Mouse (Mus musculus) embryonic facial prominence, embryonic 15.5 days (tissue): ENCODE data around the gene Nyap1. TPM values are rescaled to one million over a fixed set of nuclear protein-coding genes. Genes with fewer than 3 reads are reported as not detected.
"Not testable (repeated sequence)": the region's sequence is repeated elsewhere in the genome, so short reads cannot be mapped to it uniquely, and the experiment has no call there.

ENCODE experiments used
- ATAC-seq: fragments of 200-750 bp; cut with Nextera tagmentation; 2 replicates; pipeline ENCODE4 v1.8.0; 2017; ENCODE audit warnings: low read depth, moderate TSS enrichment; ENCODE audit not compliant: insufficient number of reproducible peaks, low FRiP score, low TSS enrichment
- H3K27ac ChIP-seq: fragments of 300-500 bp; sonication (generic); replicated peaks from 2 replicates; pipeline ENCODE4 v1.5.1; 2015; ENCODE audit warnings: mild to moderate bottlenecking, inconsistent platforms
- H3K27me3 ChIP-seq: fragments of 300-500 bp; sonication (generic); 2 replicates; pipeline ENCODE4 v1.6.1; 2015; ENCODE audit warnings: inconsistent platforms
- H3K36me3 ChIP-seq: fragments of 300-500 bp; sonication (generic); 2 replicates; pipeline ENCODE4 v1.6.1; 2015; ENCODE audit warnings: mild to moderate bottlenecking, inconsistent platforms
- H3K4me1 ChIP-seq: fragments of 300-500 bp; sonication (generic); 2 replicates; pipeline ENCODE4 v1.6.1; 2015; ENCODE audit warnings: inconsistent platforms
- H3K4me2 ChIP-seq: fragments of 300-500 bp; sonication (generic); replicated peaks from 2 replicates; pipeline ENCODE4 v1.6.1; 2015; ENCODE audit warnings: mild to moderate bottlenecking, inconsistent platforms
- H3K4me3 ChIP-seq: fragments of 300-500 bp; sonication (generic); replicated peaks from 2 replicates; pipeline ENCODE4 v1.5.1; 2015; ENCODE audit warnings: mild to moderate bottlenecking, inconsistent platforms
- H3K9ac ChIP-seq: fragments of 300-500 bp; sonication (generic); 2 replicates; pipeline ENCODE4 v1.6.1; 2015; ENCODE audit warnings: inconsistent platforms
- H3K9me3 ChIP-seq: fragments of 300-500 bp; sonication (generic); replicated peaks from 2 replicates; pipeline ENCODE4 v1.6.1; 2016; ENCODE audit warnings: inconsistent platforms
- WGBS: fragments of 180-500 bp; shearing (Covaris S2); methylation state at CpG from one replicate; pipeline ENCODE4 v1.1.7; 2015; 5-methylcytosine and 5-hydroxymethylcytosine counted together
- polyA plus RNA-seq: library from polyadenylated mRNA; unstranded; fragments of >200 nt; fragmentation: Nextera tagmentation; extraction: Ambion mirVana; gene quantifications from 2 replicates; pipeline ENCODE4 v1.2.1, GENCODE M21; 2015

Nyap1 gene
- polyA plus RNA-seq, 1 experiment from 2014 or later, result 4.7 TPM

- ATAC-seq, H3K9ac ChIP-seq, H3K27ac ChIP-seq, H3K4me3 ChIP-seq, H3K27me3 ChIP-seq, H3K4me2 ChIP-seq, H3K9me3 ChIP-seq: not testable (repeated sequence)
- WGBS, result 92% methylated on average over 6 of the region's 8 CpGs
- Histone ChIP-seq H3K4me1 (peaks cover 38% of the 10 kb centered on the region), H3K36me3 (peaks cover 43% of the 10 kb centered on the region)
These were observed 8.8 kb upstream of the Nyap1 start for GRCm38 (mm10) chr5:137750212-137750611.

GRCm38 (mm10) chr5:137749196-137749836, 7.9 kb upstream of the Nyap1 start:
- peak overlapping the region; percentile 97 for H3K27ac ChIP-seq
- no peaks in the 10 kb centered on the region for H3K9me3 ChIP-seq
- H3K4me1 ChIP-seq, result peaks cover 40% of the 10 kb centered on the region
- no peak overlapping the region for H3K9ac ChIP-seq
- peak overlapping the region; percentile 95 for H3K4me2 ChIP-seq
- 39% methylated on average over 6 of the region's 6 CpGs for WGBS
- peaks cover 41% of the 10 kb centered on the region for H3K36me3 ChIP-seq
- no peak for ATAC-seq
- no peaks in the 10 kb centered on the region for H3K27me3 ChIP-seq
- peak overlapping the region; percentile 72; the same call in 1 of the 2 replicates for H3K4me3 ChIP-seq

GRCm38 (mm10) chr5:137748130-137748770, 6.8 kb upstream of the Nyap1 start:
- Histone ChIP-seq H3K4me2 (peak overlapping the region; percentile 95), H3K27ac (peak overlapping the region; percentile 97; the same call in 1 of the 2 replicates)

GRCm38 (mm10) chr5:137747326-137747961, 6.0 kb upstream of the Nyap1 start:
- Histone ChIP-seq H3K4me1 (peaks cover 35% of the 10 kb centered on the region), H3K27ac (peak overlapping the region; percentile 97), H3K9ac (peak overlapping the region; percentile 86), H3K9me3 (no peaks in the 10 kb centered on the region), H3K4me2 (peak overlapping the region; percentile 95), H3K27me3 (no peaks in the 10 kb centered on the region), H3K4me3 (peak overlapping the region; percentile 72), H3K36me3 (peaks cover 24% of the 10 kb centered on the region)
- WGBS, result 3% methylated on average over 26 of the region's 26 CpGs
- ATAC-seq, result peak; percentile 9; the same call in 1 of the 2 replicates

More at GRCm38 (mm10) chr5:137748130-137748770, 6.8 kb upstream of the Nyap1 start:
- Histone ChIP-seq H3K36me3 (peaks cover 32% of the 10 kb centered on the region), H3K27me3 (no peaks in the 10 kb centered on the region), H3K4me1 (peaks cover 40% of the 10 kb centered on the region), H3K9me3 (no peaks in the 10 kb centered on the region), H3K9ac (0 out of 2 replicates have a peak overlapping the region, but pooled peaks have one; percentile 9), H3K4me3 (peak overlapping the region; percentile 72)
- 22% methylated on average over 5 of the region's 5 CpGs for whole genome bisulfite sequencing
- ATAC-seq, result no peak

- ATAC-seq, result no peak
- Histone ChIP-seq H3K9ac (peak overlapping the region; percentile 86), H3K4me3 (peak overlapping the region; percentile 72), H3K27ac (peak overlapping the region; percentile 97), H3K9me3 (no peaks in the 10 kb centered on the region), H3K4me2 (peak overlapping the region; percentile 95), H3K27me3 (no peaks in the 10 kb centered on the region), H3K36me3 (peaks cover 19% of the 10 kb centered on the region), H3K4me1 (peaks cover 37% of the 10 kb centered on the region)
- 1% methylated on average over 16 of the region's 16 CpGs for WGBS
These were observed 5.5 kb upstream of the Nyap1 start for GRCm38 (mm10) chr5:137746851-137747325.

GRCm38 (mm10) chr5:137746282-137746850, 5.0 kb upstream of the Nyap1 start:
- peak overlapping the region; percentile 72 for H3K4me3 ChIP-seq
- peaks cover 14% of the 10 kb centered on the region for H3K36me3 ChIP-seq
- H3K27ac ChIP-seq, result peak overlapping the region; percentile 97
- H3K27me3 ChIP-seq, result no peaks in the 10 kb centered on the region
- H3K4me1 ChIP-seq, result peaks cover 42% of the 10 kb centered on the region
- H3K9ac ChIP-seq, result peak overlapping the region; percentile 86
- peak; percentile 20; the same call in 1 of the 2 replicates for ATAC-seq
- H3K4me2 ChIP-seq, result peak overlapping the region; percentile 95
- WGBS, result under 1% methylated on average over 20 of the region's 20 CpGs
- H3K9me3 ChIP-seq, result no peaks in the 10 kb centered on the region

GRCm38 (mm10) chr5:137745214-137746171, 4.1 kb upstream of the Nyap1 start, which contains the start of gene Tsc22d4:
Gene Tsc22d4 (plus strand): TSS chr5:137745730.
- no peaks in the 10 kb centered on the region for H3K27me3 ChIP-seq
- peak within 1 kb of the TSS; percentile 86 for H3K9ac ChIP-seq
- H3K4me2 ChIP-seq, result peak within 1 kb of the TSS; percentile 95
- peak; percentile 91 for ATAC-seq
- H3K9me3 ChIP-seq, result no peaks in the 10 kb centered on the region
- peaks cover 45% of the 10 kb centered on the region for H3K4me1 ChIP-seq
- 0 out of 2 replicates have a peak, but pooled peaks cover 5% of the 10 kb centered on the region for H3K36me3 ChIP-seq
- H3K27ac ChIP-seq, result peak within 1 kb of the TSS; percentile 97
- 2% methylated on average over 28 of the region's 28 CpGs for WGBS
- peak within 1 kb of the TSS; percentile 72 for H3K4me3 ChIP-seq

- WGBS, result 62% methylated on average over 7 of the region's 7 CpGs
- no peaks in the 10 kb centered on the region for H3K36me3 ChIP-seq
- peaks cover 54% of the 10 kb centered on the region for H3K4me1 ChIP-seq
- H3K9ac ChIP-seq, result no peak overlapping the region
- no peaks in the 10 kb centered on the region for H3K9me3 ChIP-seq
- H3K27me3 ChIP-seq, result no peaks in the 10 kb centered on the region
- no peak overlapping the region for H3K4me3 ChIP-seq
- no peak for ATAC-seq
- no peak overlapping the region for H3K4me2 ChIP-seq
- H3K27ac ChIP-seq, result no peak overlapping the region
These were observed 2.8 kb upstream of the Nyap1 start for GRCm38 (mm10) chr5:137744197-137744596.

- H3K4me1 ChIP-seq, result peaks cover 47% of the 10 kb centered on the region
- no peaks in the 10 kb centered on the region for H3K27me3 ChIP-seq
- 92% methylated on average over 6 of the region's 6 CpGs for WGBS
- H3K4me2 ChIP-seq, result no peak overlapping the region
- H3K9ac ChIP-seq, result no peak overlapping the region
- ATAC-seq, result no peak
- H3K27ac ChIP-seq, result no peak overlapping the region
- H3K36me3 ChIP-seq, result peaks cover 3% of the 10 kb centered on the region
- no peaks in the 10 kb centered on the region for H3K9me3 ChIP-seq
- no peak overlapping the region for H3K4me3 ChIP-seq
These were observed 1.4 kb upstream of the Nyap1 start for GRCm38 (mm10) chr5:137742836-137743235.

- Histone ChIP-seq H3K36me3 (peaks cover 8% of the 10 kb centered on the region), H3K9me3 (no peaks in the 10 kb centered on the region), H3K27me3 (no peaks in the 10 kb centered on the region), H3K4me1 (peaks cover 41% of the 10 kb centered on the region), H3K4me3 (peak overlapping the region; percentile 66; the same call in 1 of the 2 replicates), H3K27ac (no peak overlapping the region), H3K9ac (no peak overlapping the region), H3K4me2 (peak overlapping the region; percentile 94)
- WGBS, result 51% methylated on average over 10 of the region's 10 CpGs
- ATAC-seq, result no peak
These were observed 641 bp upstream of the Nyap1 start for GRCm38 (mm10) chr5:137742048-137742447.
